Mouse (Mus musculus) liver, adult 2 months (tissue): ENCODE results near the gene Kif26b.

Source experiments
- CTCF ChIP-seq: fragments of 200-500 bp; IDR thresholded peaks from 2 replicates; pipeline ENCODE4 v1.5.1; 2011; ENCODE audit warnings: low read depth, low read length, control low read depth
- POLR2A ChIP-seq: fragments of 200-500 bp; IDR thresholded peaks from 2 replicates; pipeline ENCODE4 v1.6.1; 2011; ENCODE audit warnings: low read length, control low read depth; ENCODE audit not compliant: insufficient read depth; ENCODE audit errors: extremely low read depth

GRCm38 (mm10) chr1:178978617-178979245 is 449.8 kb downstream of the Kif26b start:
- no peak for TF ChIP-seq CTCF
- TF ChIP-seq POLR2A = no peak
